Mouse (Mus musculus): ENCODE measurements around the gene Tmco1. TPM values are rescaled to one million over a fixed set of nuclear protein-coding genes. Genes with fewer than 3 reads are reported as not detected.

The Tmco1 gene
- polyA plus RNA-seq (2012; rRNA removed) = 17.3 and 24.5 TPM in 2 replicates

DNA sequence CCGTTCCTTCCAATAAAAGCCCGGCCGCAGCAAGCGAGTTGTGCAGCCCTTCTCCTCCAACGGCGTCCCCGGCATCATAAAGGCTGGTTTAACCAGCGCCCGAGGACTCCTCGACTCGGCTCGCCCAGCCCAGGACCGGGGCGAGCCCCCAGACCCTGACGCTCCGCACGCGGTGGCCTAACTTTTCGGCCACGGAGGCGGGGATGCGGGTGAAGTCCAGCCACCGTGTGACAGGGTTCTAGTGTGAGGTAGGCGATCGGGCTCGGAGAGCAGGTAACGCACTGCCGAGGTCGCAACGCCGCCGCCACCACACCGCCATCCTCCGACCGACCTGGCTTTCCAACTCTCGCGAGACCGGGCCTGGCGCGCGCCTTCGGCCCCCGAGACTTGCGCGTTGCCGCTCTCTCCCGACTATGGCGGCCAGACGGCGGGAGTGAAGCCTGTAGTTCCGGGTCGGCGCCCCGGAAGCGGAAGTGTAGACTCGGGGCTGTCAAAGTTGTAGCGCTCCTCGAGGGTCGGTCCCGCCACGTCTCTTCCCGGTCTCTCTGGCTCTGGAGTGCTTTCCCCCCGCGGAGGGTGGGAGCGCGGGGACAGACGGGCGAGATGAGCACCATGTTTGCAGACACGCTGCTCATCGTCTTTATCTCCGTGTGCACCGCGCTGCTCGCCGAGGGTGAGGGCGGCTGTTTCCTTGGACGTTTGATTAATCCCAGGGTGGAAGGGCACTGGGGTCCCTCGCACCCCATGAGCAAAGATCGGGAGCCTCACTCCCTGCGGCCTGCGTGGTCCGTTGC lies at the start of gene Tmco1:
TSS of gene Tmco1 (plus strand) at position 118 of the 794 bp plus-strand sequence.

GRCm38 (mm10) chr1:167285320-167285355 lies 23.0 kb upstream of the Tmco1 start, which contains the start of gene Uck2:
Gene Uck2, minus strand, starts transcription at chr1:167285320.

DNA sequence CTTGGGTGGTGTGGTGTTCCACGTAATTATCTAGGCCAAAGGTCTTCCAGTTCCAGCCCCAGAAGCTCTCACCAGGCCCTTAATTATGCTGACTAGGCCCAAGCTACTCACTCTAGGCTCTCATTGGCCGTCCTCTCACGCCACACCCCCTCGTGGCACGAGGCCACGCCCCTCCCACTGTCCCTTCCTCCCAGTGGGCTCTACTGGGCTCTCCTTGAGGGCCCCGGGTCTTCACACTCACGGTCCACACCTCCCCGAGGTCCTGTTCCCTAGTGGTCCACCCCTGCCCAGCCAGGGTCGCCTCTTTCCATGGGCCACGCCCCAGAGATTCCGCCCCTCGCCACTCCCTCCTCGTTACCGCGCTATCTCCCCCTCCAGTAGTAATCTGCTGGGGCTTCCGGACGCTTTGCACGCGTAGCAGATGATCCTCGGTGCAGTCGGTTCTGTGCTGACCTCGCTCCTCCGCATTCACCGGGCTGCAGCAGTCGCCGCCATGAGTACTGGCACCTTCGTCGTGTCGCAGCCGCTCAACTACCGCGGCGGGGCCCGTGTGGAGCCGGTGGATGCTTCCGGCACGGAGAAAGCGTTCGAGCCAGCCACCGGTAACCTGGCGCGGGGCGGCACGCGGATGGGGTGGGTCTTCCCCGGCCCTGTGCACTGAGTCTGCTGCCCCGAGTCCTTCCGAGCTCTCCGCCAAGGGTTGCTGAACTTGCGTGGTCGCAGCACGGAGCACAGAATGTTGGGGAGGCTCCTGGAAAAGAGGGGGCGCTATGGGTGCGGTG lies 41.8 kb downstream of the Tmco1 start, which contains the start of gene Aldh9a1:
TSS of gene Aldh9a1 (plus strand) at position 177 of the 782 bp plus-strand sequence.

Other genes starting within 250 kb of the Tmco1 start
- gene Uck2, start 23.1 kb upstream of the Tmco1 start, polyA plus RNA-seq (2012; rRNA removed) = 23.2 and 24.0 TPM in 2 replicates
- 12.5 and 15.2 TPM in 2 replicates for gene Aldh9a1, start 41.6 kb downstream of the Tmco1 start, polyA plus RNA-seq (2012; rRNA removed)
- 2,187 and 2,198 TPM in 2 replicates for gene Mgst3, start 85.5 kb downstream of the Tmco1 start, polyA plus RNA-seq (2012; rRNA removed)
- gene Lrrc52, start 158.4 kb downstream of the Tmco1 start, polyA plus RNA-seq (2012; rRNA removed) = not detected in 2 replicates